In the genomic region with DNA sequence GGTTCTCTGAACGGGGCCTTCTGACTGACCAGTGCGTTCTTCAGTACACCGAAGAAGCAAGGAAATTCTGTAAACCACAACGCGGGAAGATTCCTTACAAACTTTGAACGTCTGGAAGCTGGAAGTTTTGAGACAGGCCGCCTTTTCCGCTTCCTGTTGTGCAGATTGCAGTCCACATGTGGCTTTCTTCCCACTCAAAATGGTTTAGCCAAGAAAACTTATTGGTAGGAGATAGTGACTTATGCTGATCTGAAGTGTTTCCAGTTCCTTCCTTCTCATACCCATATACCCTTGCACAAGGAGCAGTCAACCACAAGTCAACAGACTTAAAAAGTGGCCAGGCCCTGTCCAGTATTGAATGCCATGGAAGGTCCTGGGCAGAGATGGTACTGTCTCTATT, we compare ENCODE assay signal across 8 mouse cellular contexts. TPM values are rescaled to one million over a fixed set of nuclear protein-coding genes. Genes with fewer than 3 reads are reported as not detected.
DNase-seq lines count a peak whose midpoint lies in the region; ATAC-seq and TF ChIP-seq lines count a peak whose summit lies in the region.

No protein-coding gene starts in this region.

- H3K4me2 ChIP-seq in heart, embryonic 11.5 days, result peak overlapping the region; percentile 98
- H3K4me2 ChIP-seq in hindbrain, embryonic 11.5 days (replicated peaks; ENCODE audit: low read depth, low read length), result peak overlapping the region; percentile 94

- ATAC-seq in heart, embryonic 11.5 days (replicated peaks; ENCODE audit: insufficient number of reproducible peaks, low FRiP score, low TSS enrichment), result no peak
- ATAC-seq in hindbrain, embryonic 11.5 days (ENCODE audit: low FRiP score), result no peak

- H3K4me3 ChIP-seq in heart, embryonic 11.5 days (ENCODE audit: low read depth, low read length), result peak overlapping the region; percentile 95
- peak overlapping the region; percentile 99 for H3K4me3 ChIP-seq in E14TG2a.4 (replicated peaks; ENCODE audit: low read length)
- peak overlapping the region; percentile 97 for H3K4me3 ChIP-seq in hindbrain, embryonic 11.5 days (ENCODE audit: low read depth, low read length)
- peak overlapping the region; percentile 99 for H3K4me3 ChIP-seq in midbrain, embryonic 10.5 days

- no peak overlapping the region for H3K27ac ChIP-seq in heart, embryonic 11.5 days (ENCODE audit: low read depth, low read length)
- no peak overlapping the region for H3K27ac ChIP-seq in hindbrain, embryonic 11.5 days (ENCODE audit: low read depth, low read length)
- H3K27ac ChIP-seq in midbrain, embryonic 10.5 days (replicated peaks), result no peak overlapping the region

- H3K9ac ChIP-seq in heart, embryonic 11.5 days (ENCODE audit: low read depth, low read length), result 0 out of 2 replicates have a peak overlapping the region, but pooled peaks have one; percentile 90
- no peak overlapping the region; the same call in 1 of the 2 replicates for H3K9ac ChIP-seq in hindbrain, embryonic 11.5 days (ENCODE audit: low read depth, low read length)

- no peak for TF ChIP-seq CTCF in E14TG2a.4 (conservative IDR thresholded peaks at IDR 0.05; ENCODE audit: low read length)

- peaks cover 17% of the 10 kb centered on the region for H3K4me1 ChIP-seq in heart, embryonic 11.5 days (ENCODE audit: control insufficient read depth, insufficient read depth, low read length)
- H3K4me1 ChIP-seq in E14TG2a.4 (replicated peaks; ENCODE audit: low read depth, low read length), result peaks cover 37% of the 10 kb centered on the region
- H3K4me1 ChIP-seq in hindbrain, embryonic 11.5 days (replicated peaks; ENCODE audit: control insufficient read depth, insufficient read depth, low read length), result peaks cover 7% of the 10 kb centered on the region
- H3K4me1 ChIP-seq in midbrain, embryonic 10.5 days, result peaks cover 32% of the 10 kb centered on the region

- H3K36me3 ChIP-seq in heart, embryonic 11.5 days (ENCODE audit: control insufficient read depth, insufficient read depth, low read length), result peaks cover 8% of the 10 kb centered on the region
- H3K36me3 ChIP-seq in E14TG2a.4 (ENCODE audit: insufficient read depth, low read length), result peaks cover 27% of the 10 kb centered on the region
- peaks cover 9% of the 10 kb centered on the region; the same call in 1 of the 2 replicates for H3K36me3 ChIP-seq in hindbrain, embryonic 11.5 days (ENCODE audit: control insufficient read depth, insufficient read depth, low read length)
- peaks cover 27% of the 10 kb centered on the region for H3K36me3 ChIP-seq in midbrain, embryonic 10.5 days

- H3K9me3 ChIP-seq in heart, embryonic 11.5 days (replicated peaks; ENCODE audit: control insufficient read depth, low read length), result no peaks in the 10 kb centered on the region
- H3K9me3 ChIP-seq in E14TG2a.4 (ENCODE audit: low read length), result no peaks in the 10 kb centered on the region
- H3K9me3 ChIP-seq in hindbrain, embryonic 11.5 days (ENCODE audit: control insufficient read depth, low read length), result no peaks in the 10 kb centered on the region
- no peaks in the 10 kb centered on the region for H3K9me3 ChIP-seq in midbrain, embryonic 10.5 days (replicated peaks)

- no peaks in the 10 kb centered on the region for H3K27me3 ChIP-seq in heart, embryonic 11.5 days (ENCODE audit: control insufficient read depth, insufficient read depth, low read length)
- peaks cover 6% of the 10 kb centered on the region; the same call in 1 of the 2 replicates for H3K27me3 ChIP-seq in E14TG2a.4 (ENCODE audit: insufficient read depth, low read length)
- no peaks in the 10 kb centered on the region for H3K27me3 ChIP-seq in hindbrain, embryonic 11.5 days (ENCODE audit: control insufficient read depth, insufficient read depth, low read length)
- peaks cover 9% of the 10 kb centered on the region for H3K27me3 ChIP-seq in midbrain, embryonic 10.5 days (ENCODE audit: low read depth, poor library complexity, severe bottlenecking)

- WGBS in heart, embryonic 11.5 days (ENCODE audit: insufficient replicate concordance), result 55% methylated on average over 8 of the region's 8 CpGs
- 66% methylated on average over 8 of the region's 8 CpGs for WGBS in hindbrain, embryonic 11.5 days
- WGBS in midbrain, embryonic 10.5 days, result 71% methylated on average over 8 of the region's 8 CpGs

- no peak for DNase-seq in heart, adult 9 months (ENCODE audit: low spot score in 2 of 2)
- no peak for DNase-seq in hindbrain, embryonic 11.5 days (ENCODE audit: low spot score)
- no peak for DNase-seq in midbrain, embryonic 10.5 days (ENCODE audit: low spot score)
- no peak for DNase-seq in urinary bladder, adult 2 months (ENCODE audit: low spot score)
- DNase-seq in spleen, postnatal 4 days (ENCODE audit: low spot score in 2 of 2), result no peak
- DNase-seq in B cell, adult 2 months, result no peak

RNA-seq across cellular contexts. Expression of gene Ptges3l, which starts 1.0 kb away (rescaled TPM):
- polyA plus RNA-seq in heart, embryonic 11.5 days (2014; fragmentation: Nextera tagmentation; extraction: Ambion mirVana), result 75.3 and 82.6 TPM in 2 replicates
- 3.1 and 3.5 TPM in 2 replicates for polyA plus RNA-seq in hindbrain, embryonic 11.5 days (2014; fragmentation: Nextera tagmentation; extraction: Ambion mirVana)
- polyA plus RNA-seq in midbrain, embryonic 10.5 days (2016; fragmentation: Nextera tagmentation; extraction: Ambion mirVana), result 2.4 and 3.7 TPM in 2 replicates
- polyA plus RNA-seq in urinary bladder, adult 2 months (2012; rRNA removed), result 21.1 and 28.2 TPM in 2 replicates

RNA-seq across cellular contexts. Expression of gene Rundc1, which starts 1.3 kb away (rescaled TPM):
- 9.6 and 12.9 TPM in 2 replicates for polyA plus RNA-seq in heart, embryonic 11.5 days (2014; fragmentation: Nextera tagmentation; extraction: Ambion mirVana)
- 14.2 and 16.9 TPM in 2 replicates for polyA plus RNA-seq in hindbrain, embryonic 11.5 days (2014; fragmentation: Nextera tagmentation; extraction: Ambion mirVana)
- polyA plus RNA-seq in midbrain, embryonic 10.5 days (2016; fragmentation: Nextera tagmentation; extraction: Ambion mirVana), result 22.8 and 24.0 TPM in 2 replicates
- polyA plus RNA-seq in urinary bladder, adult 2 months (2012; rRNA removed), result 22.1 and 22.9 TPM in 2 replicates

RNA-seq across cellular contexts. Expression of gene Gm27029, which starts 1.6 kb away (rescaled TPM):
- 17.5 and 18.7 TPM in 2 replicates for polyA plus RNA-seq in heart, embryonic 11.5 days (2014; fragmentation: Nextera tagmentation; extraction: Ambion mirVana)
- polyA plus RNA-seq in hindbrain, embryonic 11.5 days (2014; fragmentation: Nextera tagmentation; extraction: Ambion mirVana), result 9.3 and 10.3 TPM in 2 replicates
- 8.4 and 9.4 TPM in 2 replicates for polyA plus RNA-seq in midbrain, embryonic 10.5 days (2016; fragmentation: Nextera tagmentation; extraction: Ambion mirVana)
- 0.95 and 1.0 TPM in 2 replicates for polyA plus RNA-seq in urinary bladder, adult 2 months (2012; rRNA removed)

RNA-seq across cellular contexts. Expression of gene Aarsd1, which starts 8.8 kb away (rescaled TPM):
- 49.7 and 52.3 TPM in 2 replicates for polyA plus RNA-seq in heart, embryonic 11.5 days (2014; fragmentation: Nextera tagmentation; extraction: Ambion mirVana)
- 90.9 and 97.5 TPM in 2 replicates for polyA plus RNA-seq in hindbrain, embryonic 11.5 days (2014; fragmentation: Nextera tagmentation; extraction: Ambion mirVana)
- 105 TPM in 2 replicates for polyA plus RNA-seq in midbrain, embryonic 10.5 days (2016; fragmentation: Nextera tagmentation; extraction: Ambion mirVana)
- polyA plus RNA-seq in urinary bladder, adult 2 months (2012; rRNA removed), result 26.1 and 27.7 TPM in 2 replicates

RNA-seq across cellular contexts. Expression of gene Rpl27, which starts 15.9 kb away (rescaled TPM):
- polyA plus RNA-seq in heart, embryonic 11.5 days (2014; fragmentation: Nextera tagmentation; extraction: Ambion mirVana), result 286 and 315 TPM in 2 replicates
- polyA plus RNA-seq in hindbrain, embryonic 11.5 days (2014; fragmentation: Nextera tagmentation; extraction: Ambion mirVana), result 387 and 395 TPM in 2 replicates
- polyA plus RNA-seq in midbrain, embryonic 10.5 days (2016; fragmentation: Nextera tagmentation; extraction: Ambion mirVana), result 382 and 448 TPM in 2 replicates
- polyA plus RNA-seq in urinary bladder, adult 2 months (2012; rRNA removed), result 932 and 1,046 TPM in 2 replicates
